Mouse (Mus musculus) brain, embryonic 18.5 days (tissue): Measurements from ENCODE around the gene Armh3.

Experiments used
- DNase-seq: peaks from one replicate; pipeline ENCODE4 v3.0.0-alpha.2; 2012; ENCODE audit warnings: low read depth, low spot score

The Armh3 gene

DNA sequence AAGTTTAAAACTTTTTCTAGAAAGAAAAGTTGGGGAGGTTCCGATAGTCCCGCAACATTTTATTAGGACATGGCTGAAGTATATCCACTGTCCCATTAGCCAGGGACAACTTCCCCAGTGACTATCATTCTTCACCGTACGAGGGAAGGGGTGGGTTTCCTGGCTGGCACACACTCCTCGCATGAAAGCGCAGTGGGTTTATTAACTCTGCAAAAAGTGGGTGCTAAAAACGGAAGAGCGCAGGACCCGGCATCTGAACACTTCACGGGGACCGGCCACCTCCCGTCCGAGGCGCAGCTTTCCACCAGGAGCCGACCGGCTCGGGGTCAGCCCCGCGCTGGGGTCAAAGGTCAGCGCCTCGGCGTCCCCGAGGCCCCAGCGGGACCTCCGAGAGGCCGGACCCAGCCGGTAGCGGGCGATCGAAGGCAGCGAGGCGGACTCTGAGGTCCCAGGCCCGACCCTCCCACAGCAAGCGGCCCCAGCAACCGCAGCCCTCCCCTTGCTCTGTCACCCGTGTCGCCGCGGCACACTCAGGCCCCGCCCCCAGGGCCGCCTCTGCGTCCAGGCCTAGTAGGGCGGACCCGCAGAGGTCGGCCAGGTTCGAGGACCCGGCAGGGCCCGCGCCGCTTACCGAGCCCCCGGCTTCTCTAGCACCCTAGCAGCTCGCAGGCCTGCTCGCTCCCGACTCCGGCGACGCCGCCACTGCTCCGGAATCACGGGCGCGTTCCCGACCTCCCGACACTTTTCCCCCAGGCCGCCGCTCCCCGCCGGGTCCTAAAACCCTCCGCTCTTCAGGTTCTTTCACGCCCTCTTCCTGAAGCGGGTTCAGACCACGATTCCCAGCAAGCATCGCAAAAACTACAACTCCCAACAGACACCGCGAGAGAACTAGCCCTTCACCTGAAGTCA, at the start of gene Armh3:
Gene Armh3 (minus strand): TSS at position 704 of the 909 bp plus-strand sequence.
- peak; percentile 91 for DNase-seq

DNA sequence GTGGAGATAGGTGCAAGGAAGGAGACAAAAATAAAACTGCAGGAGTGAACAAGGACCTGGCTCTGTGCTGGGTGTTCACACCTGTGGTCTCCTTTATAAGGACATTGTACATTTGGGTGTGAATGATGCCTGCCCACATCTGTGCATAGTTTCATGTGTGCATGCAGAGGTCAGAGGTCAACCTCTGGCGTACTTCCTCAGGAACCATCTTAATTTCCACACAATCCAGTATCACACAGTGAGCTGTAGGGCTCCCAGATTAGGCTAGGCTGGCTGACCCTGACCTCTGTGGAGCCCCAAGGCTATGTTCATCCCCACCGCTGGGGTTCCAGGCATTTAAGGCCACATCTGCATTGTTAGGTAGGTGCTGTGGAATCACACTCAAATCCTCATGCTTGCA, 49.1 kb upstream of the Armh3 start:
- no peak for DNase-seq

DNA sequence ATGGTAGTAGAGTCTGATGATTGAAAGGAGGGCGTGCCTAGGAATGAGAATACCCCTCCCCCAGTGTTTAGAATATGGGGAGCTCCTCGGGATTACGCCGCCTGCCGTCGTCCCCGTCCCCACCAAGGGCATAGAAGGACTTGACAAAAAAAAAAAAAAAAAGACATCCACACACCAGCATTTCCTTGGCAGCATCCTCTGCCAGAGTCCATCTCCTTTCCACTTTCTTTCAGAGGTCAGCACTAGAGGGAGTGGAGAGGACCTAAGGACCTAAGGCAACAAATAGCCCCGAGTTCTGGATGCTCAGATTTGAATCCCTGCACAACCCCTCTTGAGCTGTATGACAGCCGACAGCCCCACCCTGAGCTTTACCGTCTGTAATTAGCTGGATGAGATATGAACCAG, 48.3 kb upstream of the Armh3 start:
- DNase-seq = no peak

DNA sequence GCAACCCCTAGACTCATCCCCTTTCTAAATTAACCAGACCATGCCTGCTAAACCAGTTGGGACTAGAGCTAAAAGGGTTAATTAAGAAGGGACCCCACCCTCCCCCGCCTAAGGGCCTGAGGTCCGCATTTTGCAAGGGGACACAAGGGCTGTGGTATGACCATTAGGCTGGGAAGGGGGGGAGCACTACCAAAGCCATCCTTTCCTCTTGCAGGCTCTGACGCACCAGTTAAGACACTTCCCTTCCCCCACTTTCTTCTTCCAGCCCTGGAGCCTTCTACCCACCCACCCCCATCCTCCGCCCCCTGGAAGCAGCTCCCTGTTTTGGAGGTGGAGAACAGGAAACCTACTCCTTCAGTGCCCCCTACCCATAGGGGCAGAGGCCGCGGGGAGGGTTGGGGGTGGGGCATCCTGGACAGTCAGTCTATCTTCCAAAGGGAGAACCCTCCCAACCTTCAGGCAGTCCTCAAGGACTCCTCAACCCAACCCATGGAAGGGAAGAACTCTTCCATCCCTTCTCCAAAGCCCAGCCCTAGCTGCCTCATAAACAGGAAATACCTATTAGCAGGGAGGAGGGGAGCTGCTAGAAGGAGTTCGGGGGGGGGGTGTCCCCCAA, 47.5 kb upstream of the Armh3 start:
- no peak for DNase-seq

DNA sequence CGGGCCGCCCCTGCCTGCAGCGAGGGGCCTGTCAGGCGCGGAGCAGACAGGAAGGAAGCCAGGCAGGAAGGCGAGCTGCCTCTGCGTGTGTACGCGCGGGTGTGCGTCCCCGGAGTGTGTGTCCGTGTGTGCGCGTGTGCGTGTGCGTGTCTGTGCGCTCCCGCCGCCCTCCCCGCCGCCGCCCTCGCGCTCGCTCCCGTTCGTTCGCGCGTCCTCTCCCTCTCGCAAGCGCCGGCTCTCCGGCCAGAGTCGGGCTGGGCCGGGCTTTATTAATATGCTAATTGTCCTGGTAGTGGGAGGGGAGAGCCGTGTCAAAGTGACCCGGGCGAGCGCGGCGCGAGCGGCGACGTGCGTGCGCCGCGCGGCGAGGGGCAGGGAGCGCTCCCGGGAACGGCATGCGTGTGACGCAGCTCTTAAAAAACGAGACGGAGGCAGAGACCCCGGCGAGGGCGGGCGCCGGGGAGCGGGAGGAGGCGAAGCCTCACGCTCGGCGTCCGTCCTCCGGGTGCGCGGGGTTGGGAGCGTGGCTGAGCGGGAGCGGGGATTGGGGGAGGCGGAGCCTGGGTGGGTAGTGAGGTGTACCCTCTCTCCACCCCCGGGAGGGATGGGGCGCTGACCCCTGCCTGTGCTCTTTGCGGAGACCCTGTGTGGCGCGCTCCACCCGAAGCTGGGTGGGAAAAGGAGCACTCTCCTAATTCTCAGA, 46.9 kb upstream of the Armh3 start, which contains the start of gene Ldb1:
Gene Ldb1 (minus strand): TSS at position 222 of the 703 bp plus-strand sequence.
- no peak for DNase-seq

DNA sequence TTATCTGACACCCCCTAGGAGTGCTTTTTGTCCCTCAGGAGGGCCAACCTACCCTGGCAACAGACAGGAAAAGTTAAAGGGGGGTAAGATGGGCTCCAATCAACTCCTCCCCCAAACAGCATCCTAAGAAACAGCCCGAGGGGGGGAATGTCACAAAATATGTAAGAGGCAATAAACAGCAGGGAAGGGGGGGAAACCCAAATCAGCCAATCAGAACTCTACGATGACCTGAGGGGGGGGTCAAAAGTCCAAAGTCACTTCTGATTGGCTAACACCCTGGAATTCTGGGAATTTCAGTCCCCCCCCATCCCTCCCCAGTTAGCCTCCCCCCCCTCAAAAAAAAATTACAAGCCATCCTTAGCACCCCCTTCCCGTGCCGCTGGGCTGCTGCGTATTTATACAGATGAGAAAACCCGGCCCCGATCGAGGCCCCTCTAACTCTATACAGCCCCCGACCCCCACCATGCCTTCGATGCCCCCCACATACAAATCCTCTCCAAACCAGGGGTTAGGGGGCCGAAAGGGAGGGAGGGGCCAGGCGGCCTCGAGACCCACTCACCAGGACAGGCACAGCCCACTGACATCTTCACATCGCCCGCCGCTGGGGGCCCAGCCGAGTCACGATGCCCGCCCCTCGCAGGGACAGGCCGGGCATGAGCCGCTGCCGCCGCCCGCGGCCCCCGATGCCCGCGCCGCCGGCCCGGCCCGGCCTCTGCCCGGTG, 46.1 kb upstream of the Armh3 start, which contains the start of gene Pprc1:
Gene Pprc1 (plus strand): TSS at position 616 of the 722 bp plus-strand sequence.
- no peak for DNase-seq

DNA sequence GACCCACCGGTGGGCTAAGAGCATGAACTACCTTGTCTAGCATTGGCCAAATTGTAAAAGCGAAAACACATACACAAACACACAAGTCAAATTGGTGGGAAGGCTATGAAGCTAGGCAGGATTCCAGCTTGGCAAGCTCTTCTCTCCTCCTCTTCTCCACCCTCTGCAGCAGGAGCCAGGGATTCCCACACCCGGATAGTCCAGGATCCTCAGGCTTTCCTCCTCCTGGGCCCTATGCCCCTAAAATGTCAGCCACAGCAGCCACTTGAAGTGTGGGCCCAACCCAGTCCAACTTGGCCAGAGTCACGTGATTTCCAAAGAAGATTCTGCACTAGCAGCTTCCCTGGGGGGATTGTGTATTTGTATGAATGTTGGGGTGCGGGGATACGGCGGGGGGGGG, 45.1 kb upstream of the Armh3 start:
- DNase-seq = no peak

DNA sequence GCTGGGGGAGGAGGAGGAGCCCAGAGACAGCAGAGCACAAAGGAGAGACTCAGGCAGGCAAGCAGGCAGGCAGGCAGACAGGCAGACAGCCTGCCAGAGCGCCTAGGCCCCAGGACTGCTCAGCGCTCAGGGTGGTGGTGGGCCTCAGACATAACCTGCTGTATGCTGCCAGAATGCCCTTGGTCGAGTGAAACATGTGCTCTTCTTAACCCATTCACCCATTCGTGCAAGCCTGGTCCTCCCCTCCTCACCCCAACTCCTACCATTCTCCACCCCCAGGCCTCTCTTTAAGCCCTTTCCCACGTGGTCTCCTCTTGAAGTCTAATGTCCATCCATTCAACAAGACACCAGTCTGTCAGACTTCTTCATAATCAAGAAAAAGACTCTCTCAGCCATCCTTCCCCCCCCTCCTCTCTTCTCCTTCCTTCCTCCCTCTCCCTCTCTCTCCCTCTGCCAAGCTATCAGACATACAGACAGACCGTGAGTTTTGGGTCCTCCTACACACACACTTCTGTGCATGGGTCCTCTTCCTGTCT, 44.3 kb upstream of the Armh3 start:
- no peak for DNase-seq

DNA sequence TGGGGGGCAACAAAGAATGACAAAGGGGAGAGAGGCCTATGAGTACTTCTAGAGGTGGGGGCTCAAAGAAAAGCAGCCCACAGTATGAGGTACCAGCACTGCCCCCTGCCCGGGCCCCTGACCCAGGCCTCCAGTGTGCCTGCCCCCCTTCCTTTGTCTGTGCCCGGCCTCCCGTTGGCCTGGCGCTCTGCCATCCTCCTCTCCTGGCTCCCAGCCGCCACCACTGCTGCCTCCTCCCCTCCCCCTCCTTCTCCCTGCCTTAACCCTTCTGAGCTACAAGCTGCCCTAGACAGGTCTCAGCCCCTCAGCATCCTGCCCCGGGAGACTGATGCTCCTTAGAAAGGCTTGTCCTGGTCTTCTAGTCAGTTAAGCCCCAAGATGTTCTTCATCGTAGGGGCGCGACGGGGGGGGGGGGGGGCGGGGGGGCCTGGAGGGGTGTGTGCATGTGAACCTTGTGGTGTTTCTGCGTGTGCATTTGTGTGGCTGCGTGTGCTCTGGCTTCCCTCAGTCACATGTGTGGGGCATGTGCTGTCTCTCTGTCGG, 43.7 kb upstream of the Armh3 start:
- no peak for DNase-seq

DNA sequence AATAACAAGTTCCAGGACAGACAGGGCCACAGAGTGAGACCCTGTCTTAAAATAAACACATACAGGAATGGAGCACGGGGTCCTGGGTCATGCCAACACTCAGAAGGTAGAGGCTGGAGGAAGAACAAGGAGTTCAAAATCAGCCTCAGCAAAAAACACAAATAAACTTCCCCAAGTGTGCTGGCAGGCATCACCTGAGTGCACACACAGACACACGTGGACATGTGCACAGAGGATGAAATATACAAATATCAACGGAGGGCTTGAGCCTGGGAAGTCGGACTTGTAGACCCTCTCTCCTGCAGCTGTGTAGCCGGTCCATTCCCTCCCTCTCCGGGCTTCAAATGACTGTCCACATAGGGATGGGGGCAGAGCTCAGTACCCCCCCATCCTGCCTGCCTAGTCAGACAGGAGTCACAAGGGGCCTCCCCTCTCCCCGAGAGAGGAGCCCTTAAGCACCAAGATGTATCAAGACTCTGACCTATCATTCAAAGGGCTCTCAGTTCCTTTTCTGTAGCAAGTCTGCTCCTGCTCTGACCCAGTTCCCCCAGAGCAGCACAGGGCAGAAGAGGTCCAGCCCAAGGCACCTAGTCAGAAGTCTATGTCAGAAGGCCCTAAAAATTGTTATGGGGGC, 43.1 kb upstream of the Armh3 start:
- DNase-seq = no peak

DNA sequence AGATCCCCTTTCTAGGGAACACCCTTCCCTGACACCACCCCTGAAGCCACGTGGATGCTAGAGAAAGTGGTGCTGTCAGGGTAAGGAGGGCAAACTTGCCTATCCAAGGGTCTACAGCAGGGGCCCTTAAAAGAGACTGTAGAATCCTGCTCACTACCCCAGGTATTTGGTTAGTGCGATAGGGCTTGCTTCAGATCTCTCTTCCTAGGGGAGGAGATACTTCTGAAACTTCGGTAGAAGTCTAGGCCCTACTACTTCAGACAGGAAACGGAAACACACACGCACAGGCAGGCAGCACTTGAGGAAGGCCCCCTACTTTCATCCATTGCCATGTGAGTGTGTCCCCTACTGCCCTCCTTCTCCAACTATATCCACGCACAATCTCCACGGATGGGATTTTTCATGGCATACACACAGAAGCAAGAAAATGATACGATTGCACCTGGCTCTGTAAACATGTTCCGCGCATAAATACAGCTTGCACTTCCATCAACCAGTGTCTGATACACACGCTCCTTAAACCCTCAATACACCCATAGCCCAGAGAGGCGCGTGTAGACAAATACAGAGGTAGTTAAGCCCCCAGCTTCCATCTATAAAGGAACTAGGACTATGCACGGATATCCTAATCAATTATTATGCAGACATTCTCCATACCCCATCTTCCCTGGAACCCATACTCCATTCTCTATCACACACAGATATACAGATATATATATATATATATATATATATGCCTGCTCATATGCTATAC, 42.0 kb upstream of the Armh3 start:
- DNase-seq = no peak

DNA sequence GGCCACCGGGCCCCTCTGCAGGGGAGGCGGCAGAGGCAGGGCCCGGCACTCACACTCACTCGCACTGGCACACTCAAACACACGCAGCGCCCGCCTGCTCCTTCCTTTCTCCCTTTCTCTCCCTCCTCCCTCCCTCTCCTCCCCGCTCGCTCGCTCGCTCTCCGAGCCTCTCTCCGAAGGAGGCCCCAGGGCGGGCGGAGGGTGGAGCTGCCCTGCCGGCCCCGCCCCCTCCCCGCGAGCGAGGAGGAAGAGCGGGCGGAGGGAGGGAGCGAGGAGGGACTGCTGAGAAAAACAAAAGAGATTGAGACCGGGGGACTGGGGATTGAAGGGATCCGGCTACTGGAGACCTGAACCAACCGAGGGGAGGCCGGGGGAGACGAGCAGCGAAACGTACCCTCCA, 41.2 kb upstream of the Armh3 start:
- DNase-seq = peak; percentile 87

DNA sequence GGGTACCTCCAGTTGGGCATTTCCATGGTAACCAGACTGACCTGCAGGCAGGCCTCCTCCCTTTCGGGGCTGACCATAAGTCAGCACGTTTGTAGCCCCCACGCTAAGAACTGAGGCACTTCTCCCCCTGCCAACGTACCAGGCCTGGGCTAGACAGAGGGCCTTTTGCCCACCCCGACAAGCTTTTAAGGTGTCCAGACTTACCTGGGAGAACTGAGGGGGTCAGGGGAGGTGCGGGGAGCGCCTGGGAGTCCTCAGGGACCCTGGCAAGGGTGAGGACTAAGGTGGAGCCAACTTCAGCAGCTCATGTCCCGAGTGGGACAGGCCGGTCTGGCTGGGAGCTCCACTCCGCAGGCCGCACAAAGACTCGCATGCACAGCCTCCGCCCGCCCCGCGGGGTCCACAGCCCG, 40.6 kb upstream of the Armh3 start:
- no peak for DNase-seq

DNA sequence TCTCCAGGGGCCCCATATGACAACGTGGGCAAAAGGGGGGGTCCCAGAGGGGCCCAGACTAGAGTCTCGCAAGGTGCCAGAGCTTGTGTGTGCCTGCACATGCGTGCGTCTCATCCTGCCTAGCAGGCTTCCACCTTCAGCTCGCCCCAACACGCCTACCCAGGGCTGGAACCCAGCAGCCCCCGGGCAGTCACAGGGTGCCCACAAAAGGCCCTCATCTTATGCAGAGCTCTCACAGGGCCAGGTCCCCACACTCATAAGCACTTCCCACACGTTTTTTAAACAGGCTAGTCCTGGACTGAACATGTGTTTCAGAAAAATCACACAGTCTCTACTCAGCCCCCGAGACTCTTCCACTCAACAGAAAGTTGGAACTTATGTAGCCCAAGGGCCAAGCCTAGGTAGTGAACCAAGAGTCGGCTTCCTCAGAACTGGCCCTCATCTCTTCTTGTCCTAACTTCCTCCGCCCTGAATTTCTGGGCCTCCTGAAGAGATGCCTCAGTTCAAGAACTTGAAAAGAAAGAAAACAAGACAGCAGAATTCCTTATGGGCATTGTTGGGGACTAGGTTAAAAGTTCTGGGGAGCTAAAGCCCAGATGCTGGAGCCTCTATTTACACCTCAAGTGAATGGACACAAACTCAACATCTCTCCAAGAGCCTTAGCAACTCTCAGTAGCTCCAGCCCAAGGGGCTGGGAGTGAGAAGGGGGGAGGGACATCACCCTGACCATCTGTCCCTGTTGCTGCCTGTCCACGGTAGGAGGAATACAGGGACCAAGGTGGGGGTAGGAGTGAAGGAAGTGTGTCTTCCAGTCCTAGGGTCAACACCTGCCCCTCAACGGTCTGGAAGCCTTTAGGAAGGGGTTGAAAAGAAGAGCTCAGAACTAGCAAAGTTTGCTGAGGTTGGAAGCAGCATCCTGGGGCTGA, 39.9 kb upstream of the Armh3 start:
- DNase-seq = no peak

DNA sequence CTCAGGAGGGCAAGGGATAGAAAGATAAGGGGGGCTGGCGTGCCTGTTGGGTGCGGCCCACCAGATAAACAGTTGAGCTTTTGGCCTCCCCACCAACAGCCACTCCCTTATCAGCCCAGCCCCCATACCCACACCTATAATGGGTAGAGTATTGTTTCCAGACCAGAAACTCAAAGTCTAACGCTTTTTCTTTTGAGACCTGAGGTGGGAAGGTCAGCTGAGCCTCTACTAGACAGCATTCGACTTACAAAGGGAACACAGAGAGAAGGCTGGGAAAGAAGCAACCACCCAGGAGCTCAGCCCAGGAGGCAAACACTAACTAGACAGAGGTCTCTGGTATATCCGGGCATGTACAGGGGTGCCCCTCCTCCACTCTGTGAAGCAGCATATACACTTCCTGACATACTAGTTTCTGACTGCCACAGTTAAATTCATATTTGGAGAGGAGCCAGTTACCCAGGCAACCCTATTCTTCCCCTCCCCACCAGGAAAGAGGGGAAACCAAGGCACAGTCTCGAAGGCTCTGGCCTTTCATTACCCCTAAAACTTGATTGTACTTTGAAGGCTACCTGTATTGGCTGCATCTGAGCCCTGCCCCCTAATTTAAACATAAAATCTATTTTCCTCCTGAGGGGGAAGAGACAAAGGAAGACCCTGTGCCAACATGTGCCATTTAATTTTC, 39.1 kb upstream of the Armh3 start:
- no peak for DNase-seq

DNA sequence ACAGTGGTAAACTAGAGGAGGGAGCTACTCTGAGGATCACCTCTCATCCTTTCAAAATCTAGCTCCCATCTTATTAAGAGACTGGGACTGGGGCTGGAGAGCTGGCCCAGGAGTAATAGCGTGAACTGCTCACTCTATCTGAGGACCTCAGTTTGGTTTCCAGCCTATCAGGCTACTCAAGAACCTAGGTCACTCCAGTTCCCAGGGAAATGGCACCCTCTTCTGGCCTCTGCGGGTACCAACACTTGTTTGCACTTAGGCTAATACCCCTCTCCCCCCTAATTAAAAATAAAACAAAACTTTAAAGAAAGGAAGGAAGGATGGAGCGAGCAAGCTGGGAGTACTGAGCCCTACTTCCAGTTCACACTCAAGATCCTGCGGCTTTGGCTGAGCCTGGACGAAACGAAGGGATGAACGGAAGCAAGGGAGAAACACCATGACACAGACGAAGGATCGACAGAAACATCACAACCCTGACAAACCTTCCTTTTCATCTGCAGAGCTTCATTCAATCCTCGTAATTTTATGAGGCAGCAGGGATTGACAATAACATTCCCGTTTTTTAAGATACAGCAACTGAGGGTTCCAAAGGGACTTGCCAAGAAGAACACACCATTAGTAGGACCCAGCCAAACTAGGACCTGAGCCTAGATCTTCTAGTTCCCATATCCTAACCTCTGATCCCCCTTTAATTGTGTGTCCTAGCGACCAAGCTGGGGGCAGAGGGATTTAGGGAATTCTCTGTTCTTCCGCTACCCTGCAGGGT, 38.4 kb upstream of the Armh3 start:
- DNase-seq = no peak

DNA sequence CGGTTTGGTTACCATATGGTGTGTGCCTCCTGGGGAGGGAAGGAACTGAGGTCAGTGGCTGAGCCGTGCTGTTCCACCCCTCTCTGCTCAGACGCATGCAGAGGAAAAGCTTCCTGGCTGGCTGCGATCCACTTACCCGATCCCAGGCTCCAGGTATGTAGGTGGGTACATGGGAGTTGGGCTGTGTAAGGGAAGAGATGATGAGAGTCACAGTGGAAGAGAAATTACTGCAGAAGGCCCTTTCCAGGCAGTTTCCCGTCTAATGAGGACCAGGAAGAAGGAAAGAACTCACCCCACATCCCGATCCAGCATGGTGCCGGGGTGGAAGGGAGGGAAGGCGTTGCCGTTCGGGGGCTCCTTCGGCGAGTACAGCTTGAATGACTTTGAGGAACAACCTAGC, 37.7 kb upstream of the Armh3 start:
- no peak for DNase-seq
